Mouse (Mus musculus): ENCODE measurements around the gene Supt20. TPM values are rescaled to one million over a fixed set of nuclear protein-coding genes. Genes with fewer than 3 reads are reported as not detected.

Supt20 gene
- total and polyA plus RNA-seq, 3 experiments = 7.8 to 213 (median 82.0) TPM

DNA sequence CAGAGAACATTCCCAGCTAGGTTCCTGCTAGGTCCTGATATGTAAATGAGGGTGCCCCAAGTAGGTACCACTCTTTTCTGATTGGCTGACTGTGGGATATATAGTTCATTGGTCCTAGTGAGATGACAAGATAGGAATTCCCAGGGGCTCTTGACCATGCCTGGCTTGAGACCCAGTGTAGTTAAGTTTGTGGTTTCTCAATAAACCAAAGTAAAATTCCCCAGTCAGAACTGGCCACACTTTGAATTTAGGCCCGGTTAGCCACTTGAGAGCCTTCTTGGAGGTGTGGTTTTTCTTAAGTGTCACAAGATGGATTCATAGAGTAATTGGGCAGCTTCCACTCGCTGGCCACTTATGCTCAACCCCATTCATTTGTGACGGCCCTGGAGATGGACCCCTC, 20.5 kb upstream of the Supt20 start:
- Histone ChIP-seq H3K9me3 (replicated peaks) (no peaks in the 10 kb centered on the region), H3K4me3 (ENCODE audit: low read depth, low read length) (no peak overlapping the region), H3K4me1 (ENCODE audit: insufficient read depth, low read depth, low read length) (no peaks in the 10 kb centered on the region), H3K27me3 (ENCODE audit: insufficient read depth, low read length) (no peaks in the 10 kb centered on the region), H3K36me3 (replicated peaks) (no peaks in the 10 kb centered on the region)
- ATAC-seq (ENCODE audit: extremely low read depth, insufficient number of reproducible peaks, low FRiP score, poor library complexity, severe bottlenecking) = no peak
- DNase-seq (ENCODE audit: low spot score) = no peak
- TF ChIP-seq TAL1 (conservative IDR thresholded peaks at IDR 0.05; ENCODE audit: low read depth, low read length) (no peak), GATA1 (IDR thresholded peaks at IDR 0.05; ENCODE audit: borderline replicate concordance, low read length) (no peak), CTCF (IDR thresholded peaks at IDR 0.05; ENCODE audit: low read depth, low read length) (no peak), GATA2 (IDR thresholded peaks at IDR 0.05; ENCODE audit: borderline replicate concordance, low read depth, low read length) (no peak), POLR2AphosphoS5 (IDR thresholded peaks at IDR 0.05; ENCODE audit: insufficient replicate concordance, low read depth, low read length) (no peak)

- Histone ChIP-seq H3K4me1 (ENCODE audit: insufficient read depth, low read depth, low read length) (no peaks in the 10 kb centered on the region), H3K4me3 (ENCODE audit: low read depth, low read length) (no peak overlapping the region), H3K36me3 (replicated peaks) (no peaks in the 10 kb centered on the region), H3K9me3 (replicated peaks) (no peaks in the 10 kb centered on the region), H3K27me3 (ENCODE audit: insufficient read depth, low read length) (no peaks in the 10 kb centered on the region)
- DNase-seq (ENCODE audit: low spot score) = no peak
- TF ChIP-seq CTCF (IDR thresholded peaks at IDR 0.05; ENCODE audit: low read depth, low read length) (no peak), TAL1 (conservative IDR thresholded peaks at IDR 0.05; ENCODE audit: low read depth, low read length) (no peak), POLR2AphosphoS5 (IDR thresholded peaks at IDR 0.05; ENCODE audit: insufficient replicate concordance, low read depth, low read length) (no peak), GATA1 (IDR thresholded peaks at IDR 0.05; ENCODE audit: borderline replicate concordance, low read length) (no peak), GATA2 (IDR thresholded peaks at IDR 0.05; ENCODE audit: borderline replicate concordance, low read depth, low read length) (no peak)
- ATAC-seq (ENCODE audit: extremely low read depth, insufficient number of reproducible peaks, low FRiP score, poor library complexity, severe bottlenecking) = no peak
Observed at GRCm38 (mm10) chr3:54672557-54673529, 19.8 kb upstream of the Supt20 start.

DNA sequence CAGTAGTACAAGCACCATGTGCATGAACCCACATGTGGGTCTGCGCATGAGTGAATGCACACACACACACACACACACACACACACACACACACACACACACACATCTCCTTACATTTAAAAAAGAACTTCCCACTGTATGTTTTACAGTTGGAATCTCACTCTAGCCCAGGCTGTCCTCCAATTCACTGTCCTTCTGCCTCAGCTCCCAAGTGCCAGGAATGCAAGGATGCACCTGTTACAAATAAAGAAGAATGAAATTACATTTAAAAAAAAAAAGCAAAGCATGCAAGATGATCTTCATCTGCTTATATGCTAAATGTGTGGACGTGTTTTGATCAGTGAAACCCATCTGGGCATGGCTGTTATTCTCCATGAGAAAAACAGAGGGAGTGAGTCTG, 15.8 kb upstream of the Supt20 start:
- ATAC-seq (ENCODE audit: extremely low read depth, insufficient number of reproducible peaks, low FRiP score, poor library complexity, severe bottlenecking) = no peak

DNA sequence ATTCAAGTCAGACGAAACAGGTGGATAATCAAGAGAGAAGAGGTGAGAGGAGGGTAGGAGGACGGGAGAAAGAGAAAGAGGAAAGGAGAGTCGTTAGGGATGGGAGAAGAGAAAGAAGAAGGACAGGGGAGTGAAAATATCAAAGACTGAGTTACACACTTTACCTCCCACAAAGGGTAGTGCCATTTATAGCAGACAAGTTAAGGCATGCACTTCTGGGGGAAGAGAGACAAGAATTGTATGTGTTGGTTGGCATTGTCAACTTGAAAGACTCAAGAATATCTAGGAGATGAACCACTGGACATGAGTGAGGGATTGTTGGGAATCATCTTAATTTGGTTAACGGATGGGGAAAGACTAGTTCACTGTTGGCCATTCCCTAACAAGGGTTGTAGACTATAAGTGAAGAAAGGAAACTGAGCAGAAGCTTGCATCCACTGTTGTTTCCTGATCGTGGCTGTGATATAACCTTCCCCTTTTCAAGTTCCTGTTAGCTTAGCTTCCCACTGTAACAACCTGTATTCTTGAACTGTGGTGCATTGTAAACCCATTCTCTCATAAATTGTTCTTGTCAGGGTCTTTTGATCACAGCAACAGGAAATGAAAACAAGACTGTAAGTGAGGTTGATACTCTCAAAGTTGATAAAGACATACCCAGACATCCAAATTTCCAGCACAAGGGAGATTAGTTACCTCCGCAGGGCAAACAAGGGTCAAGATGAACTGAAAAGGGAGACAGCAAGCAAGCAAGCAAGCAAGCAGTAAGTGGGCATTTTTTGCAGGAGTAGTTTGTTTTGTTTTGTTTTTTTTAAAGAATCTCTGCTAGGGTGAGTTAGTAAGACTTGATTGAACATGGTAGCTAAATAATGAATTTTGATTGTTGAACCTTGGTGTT, 11.1 kb upstream of the Supt20 start:
- no peaks in the 10 kb centered on the region for H3K4me1 ChIP-seq (ENCODE audit: insufficient read depth, low read depth, low read length)
- peaks cover 2% of the 10 kb centered on the region for H3K27me3 ChIP-seq (ENCODE audit: insufficient read depth, low read length)
- ATAC-seq (ENCODE audit: extremely low read depth, insufficient number of reproducible peaks, low FRiP score, poor library complexity, severe bottlenecking) (no peak), DNase-seq (ENCODE audit: low spot score) (no peak)
- no peaks in the 10 kb centered on the region for H3K36me3 ChIP-seq (replicated peaks)
- TF ChIP-seq CTCF (IDR thresholded peaks at IDR 0.05; ENCODE audit: low read depth, low read length) = no peak
- TF ChIP-seq GATA2 (IDR thresholded peaks at IDR 0.05; ENCODE audit: borderline replicate concordance, low read depth, low read length) = no peak
- TF ChIP-seq TAL1 (conservative IDR thresholded peaks at IDR 0.05; ENCODE audit: low read depth, low read length) = no peak
- no peak for TF ChIP-seq GATA1 (IDR thresholded peaks at IDR 0.05; ENCODE audit: borderline replicate concordance, low read length)
- no peak for TF ChIP-seq POLR2AphosphoS5 (IDR thresholded peaks at IDR 0.05; ENCODE audit: insufficient replicate concordance, low read depth, low read length)
- no peak overlapping the region for H3K4me3 ChIP-seq (ENCODE audit: low read depth, low read length)
- H3K9me3 ChIP-seq (replicated peaks) = no peaks in the 10 kb centered on the region

More for the DNA sequence above, 15.8 kb upstream of the Supt20 start:
- TF ChIP-seq POLR2AphosphoS5 (IDR thresholded peaks at IDR 0.05; ENCODE audit: insufficient replicate concordance, low read depth, low read length) (no peak), TAL1 (conservative IDR thresholded peaks at IDR 0.05; ENCODE audit: low read depth, low read length) (no peak), CTCF (IDR thresholded peaks at IDR 0.05; ENCODE audit: low read depth, low read length) (no peak), GATA1 (IDR thresholded peaks at IDR 0.05; ENCODE audit: borderline replicate concordance, low read length) (no peak), GATA2 (IDR thresholded peaks at IDR 0.05; ENCODE audit: borderline replicate concordance, low read depth, low read length) (no peak)
- no peaks in the 10 kb centered on the region for H3K36me3 ChIP-seq (replicated peaks)
- no peak overlapping the region for H3K4me3 ChIP-seq (ENCODE audit: low read depth, low read length)
- DNase-seq (ENCODE audit: low spot score) = no peak
- H3K9me3 ChIP-seq (replicated peaks) = no peaks in the 10 kb centered on the region
- no peaks in the 10 kb centered on the region; the same call in 1 of the 2 replicates for H3K27me3 ChIP-seq (ENCODE audit: insufficient read depth, low read length)
- no peaks in the 10 kb centered on the region for H3K4me1 ChIP-seq (ENCODE audit: insufficient read depth, low read depth, low read length)

GRCm38 (mm10) chr3:54685202-54685601, 7.4 kb upstream of the Supt20 start:
- Histone ChIP-seq H3K9me3 (replicated peaks) (no peaks in the 10 kb centered on the region), H3K27me3 (ENCODE audit: insufficient read depth, low read length) (peaks cover 2% of the 10 kb centered on the region), H3K36me3 (replicated peaks) (no peaks in the 10 kb centered on the region), H3K4me3 (ENCODE audit: low read depth, low read length) (no peak overlapping the region), H3K4me1 (ENCODE audit: insufficient read depth, low read depth, low read length) (no peaks in the 10 kb centered on the region)
- TF ChIP-seq GATA2 (IDR thresholded peaks at IDR 0.05; ENCODE audit: borderline replicate concordance, low read depth, low read length) (no peak), POLR2AphosphoS5 (IDR thresholded peaks at IDR 0.05; ENCODE audit: insufficient replicate concordance, low read depth, low read length) (no peak), TAL1 (conservative IDR thresholded peaks at IDR 0.05; ENCODE audit: low read depth, low read length) (no peak), GATA1 (IDR thresholded peaks at IDR 0.05; ENCODE audit: borderline replicate concordance, low read length) (no peak), CTCF (IDR thresholded peaks at IDR 0.05; ENCODE audit: low read depth, low read length) (no peak)
- ATAC-seq (ENCODE audit: extremely low read depth, insufficient number of reproducible peaks, low FRiP score, poor library complexity, severe bottlenecking) (no peak), DNase-seq (ENCODE audit: low spot score) (no peak)
